Mouse (Mus musculus) forebrain, embryonic 10.5 days (tissue): ENCODE data around the gene Galnt2. TPM values are rescaled to one million over a fixed set of nuclear protein-coding genes. Genes with fewer than 3 reads are reported as not detected.

ENCODE experiments used
- DNase-seq: peaks from one replicate; pipeline ENCODE4 v3.0.0-alpha.2; 2017; ENCODE audit warnings: low spot score; ENCODE audit errors: extremely low spot score
- H3K27ac ChIP-seq: fragments of 300-500 bp; sonication (generic); 2 replicates; pipeline ENCODE4 v1.5.1; 2016; ENCODE audit warnings: mild to moderate bottlenecking
- H3K27me3 ChIP-seq: fragments of 300-500 bp; sonication (generic); 2 replicates; pipeline ENCODE4 v1.6.1; 2016; ENCODE audit warnings: mild to moderate bottlenecking; ENCODE audit not compliant: poor library complexity, severe bottlenecking
- H3K36me3 ChIP-seq: fragments of 300-500 bp; sonication (generic); replicated peaks from 2 replicates; pipeline ENCODE4 v1.6.1; 2016; ENCODE audit warnings: mild to moderate bottlenecking, moderate library complexity
- H3K4me1 ChIP-seq: fragments of 300-500 bp; sonication (generic); 2 replicates; pipeline ENCODE4 v1.6.1; 2016
- H3K4me3 ChIP-seq: fragments of 300-500 bp; sonication (generic); 2 replicates; pipeline ENCODE4 v1.5.1; 2016; ENCODE audit warnings: mild to moderate bottlenecking, moderate library complexity
- H3K9me3 ChIP-seq: fragments of 300-500 bp; sonication (generic); 2 replicates; pipeline ENCODE4 v1.6.1; 2016; ENCODE audit warnings: mild to moderate bottlenecking, moderate library complexity
- WGBS: fragments of 180-500 bp; shearing (Covaris S2); methylation state at CpG from one replicate; pipeline ENCODE4 v1.1.7; 2016; 5-methylcytosine and 5-hydroxymethylcytosine counted together
- polyA plus RNA-seq: library from polyadenylated mRNA; unstranded; fragments of >200 nt; fragmentation: Nextera tagmentation; extraction: Ambion mirVana; gene quantifications from 2 replicates; pipeline ENCODE4 v1.2.1, GENCODE M21; 2016

Galnt2 gene
- polyA plus RNA-seq, 1 experiment from 2014 or later: 40.7 TPM

DNA sequence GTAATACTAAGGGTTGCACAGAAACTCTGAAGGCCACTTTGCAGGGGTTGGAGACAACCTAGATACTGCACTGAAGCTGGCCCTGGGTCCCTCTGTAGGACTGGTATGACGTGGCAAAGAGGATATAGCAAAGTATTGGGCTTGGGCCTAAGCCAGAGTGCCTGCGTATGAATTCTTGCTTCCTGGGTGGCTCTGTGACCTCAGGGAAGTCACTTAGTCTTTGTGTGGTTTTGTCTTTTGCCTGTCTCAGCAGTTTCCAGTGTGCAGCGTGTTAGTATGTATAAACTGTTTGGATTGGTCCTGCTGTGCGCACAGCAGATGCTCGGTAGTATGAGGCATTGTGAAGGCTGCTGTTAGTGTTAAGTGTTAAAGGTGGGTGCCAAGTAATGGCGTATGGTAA is 11.0 kb downstream of the Galnt2 start:
- Histone ChIP-seq H3K4me3 (no peak overlapping the region), H3K9me3 (peaks cover 15% of the 10 kb centered on the region; the same call in 1 of the 2 replicates), H3K27ac (no peak overlapping the region), H3K36me3 (peaks cover 66% of the 10 kb centered on the region), H3K4me1 (peaks cover 20% of the 10 kb centered on the region), H3K27me3 (no peaks in the 10 kb centered on the region)
- no peak for DNase-seq
- 89% methylated on average over 6 of the region's 6 CpGs for WGBS

DNA sequence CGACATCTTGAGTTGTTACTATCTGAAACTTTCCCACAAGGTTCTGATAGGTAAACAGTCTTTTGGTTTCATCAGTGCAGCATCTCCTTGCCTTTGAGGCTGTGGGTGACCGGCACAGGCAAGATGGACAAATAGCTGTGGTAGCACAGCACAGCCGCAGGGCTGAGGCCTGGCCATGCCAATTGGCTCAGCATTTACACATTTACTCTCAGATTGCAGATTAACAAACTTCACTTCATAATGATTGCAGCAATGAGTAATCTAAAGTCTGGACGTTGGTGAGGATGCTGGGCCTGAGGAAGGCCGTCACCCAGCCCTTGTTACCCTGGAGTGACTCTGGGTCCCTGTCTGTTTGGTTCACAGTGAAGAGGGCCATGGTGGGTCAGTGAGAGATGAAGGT is 11.7 kb downstream of the Galnt2 start:
- no peaks in the 10 kb centered on the region for H3K27me3 ChIP-seq
- H3K27ac ChIP-seq: no peak overlapping the region
- peaks cover 15% of the 10 kb centered on the region; the same call in 1 of the 2 replicates for H3K9me3 ChIP-seq
- peaks cover 66% of the 10 kb centered on the region for H3K36me3 ChIP-seq
- peaks cover 20% of the 10 kb centered on the region for H3K4me1 ChIP-seq
- no peak overlapping the region for H3K4me3 ChIP-seq
- DNase-seq: no peak
- 95% methylated on average over 5 of the region's 5 CpGs for WGBS

DNA sequence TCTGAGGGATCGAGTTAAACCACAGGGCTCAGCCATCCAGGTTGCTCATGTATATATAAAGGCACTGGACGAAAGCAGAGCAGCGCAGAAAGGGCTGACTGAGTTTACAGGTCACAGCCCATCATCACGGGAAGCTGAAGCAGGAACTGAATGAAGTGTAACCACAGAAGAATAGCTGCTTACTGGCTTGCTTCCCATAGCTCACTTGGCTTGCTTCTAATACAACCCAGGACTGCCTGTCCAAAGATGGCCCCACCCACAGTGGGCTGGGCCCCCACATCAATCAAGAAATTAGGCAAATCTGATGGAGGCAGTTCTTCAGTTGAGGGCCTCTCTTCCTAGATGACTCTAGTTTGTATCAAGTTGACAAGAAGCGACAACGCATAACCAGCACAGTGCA is 16.4 kb downstream of the Galnt2 start:
- 94% methylated on average over 6 of the region's 6 CpGs for WGBS
- DNase-seq: no peak
- Histone ChIP-seq H3K27ac (no peak overlapping the region), H3K9me3 (peaks cover 15% of the 10 kb centered on the region; the same call in 1 of the 2 replicates), H3K27me3 (no peaks in the 10 kb centered on the region), H3K4me3 (no peak overlapping the region), H3K36me3 (peaks cover 50% of the 10 kb centered on the region), H3K4me1 (peaks cover 20% of the 10 kb centered on the region)

DNA sequence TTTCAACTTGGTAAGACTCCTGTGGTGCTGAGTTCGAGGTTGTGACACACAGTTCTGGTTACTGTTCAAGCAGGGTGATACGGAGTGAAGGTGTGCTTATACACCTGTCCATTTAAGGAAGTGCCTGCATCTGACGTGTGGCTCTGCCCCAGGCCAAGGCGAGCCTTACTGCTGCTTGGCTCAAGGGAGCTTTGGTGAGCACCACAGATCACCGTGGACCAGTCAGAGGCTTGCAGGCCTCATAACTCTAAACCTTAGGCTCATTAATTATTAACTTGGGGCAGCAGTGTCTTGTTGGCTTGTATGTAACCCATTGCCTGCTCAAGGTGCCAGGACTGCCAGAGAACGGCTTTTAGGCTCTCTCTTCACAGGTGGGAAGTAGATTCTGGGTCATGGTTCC is 17.5 kb downstream of the Galnt2 start:
- no peak overlapping the region for H3K4me3 ChIP-seq
- DNase-seq: no peak
- peaks cover 26% of the 10 kb centered on the region for H3K4me1 ChIP-seq
- H3K9me3 ChIP-seq: peaks cover 6% of the 10 kb centered on the region; the same call in 1 of the 2 replicates
- peaks cover 41% of the 10 kb centered on the region for H3K36me3 ChIP-seq
- no peak overlapping the region for H3K27ac ChIP-seq
- no peaks in the 10 kb centered on the region for H3K27me3 ChIP-seq
- 93% methylated on average over 6 of the region's 6 CpGs for WGBS

GRCm38 (mm10) chr8:124250255-124250654 is 19.1 kb downstream of the Galnt2 start:
- peak overlapping the region; percentile 80 for H3K27ac ChIP-seq
- 69% methylated on average over 3 of the region's 3 CpGs for WGBS

GRCm38 (mm10) chr8:124250785-124251184 is 19.6 kb downstream of the Galnt2 start:
- no peak for DNase-seq
- peak overlapping the region; percentile 80 for H3K27ac ChIP-seq
- H3K27me3 ChIP-seq: no peaks in the 10 kb centered on the region
- peaks cover 27% of the 10 kb centered on the region for H3K36me3 ChIP-seq
- H3K9me3 ChIP-seq: no peaks in the 10 kb centered on the region
- 44% methylated on average over 4 of the region's 4 CpGs for WGBS
- H3K4me1 ChIP-seq: peaks cover 26% of the 10 kb centered on the region
- no peak overlapping the region for H3K4me3 ChIP-seq

More at GRCm38 (mm10) chr8:124250255-124250654, 19.1 kb downstream of the Galnt2 start:
- H3K9me3 ChIP-seq: no peaks in the 10 kb centered on the region
- no peak overlapping the region for H3K4me3 ChIP-seq
- peaks cover 30% of the 10 kb centered on the region for H3K36me3 ChIP-seq
- peaks cover 26% of the 10 kb centered on the region for H3K4me1 ChIP-seq
- H3K27me3 ChIP-seq: no peaks in the 10 kb centered on the region
- DNase-seq: no peak

- WGBS: 93% methylated on average over 5 of the region's 5 CpGs
These were observed 21.4 kb downstream of the Galnt2 start for GRCm38 (mm10) chr8:124252533-124252950.

DNA sequence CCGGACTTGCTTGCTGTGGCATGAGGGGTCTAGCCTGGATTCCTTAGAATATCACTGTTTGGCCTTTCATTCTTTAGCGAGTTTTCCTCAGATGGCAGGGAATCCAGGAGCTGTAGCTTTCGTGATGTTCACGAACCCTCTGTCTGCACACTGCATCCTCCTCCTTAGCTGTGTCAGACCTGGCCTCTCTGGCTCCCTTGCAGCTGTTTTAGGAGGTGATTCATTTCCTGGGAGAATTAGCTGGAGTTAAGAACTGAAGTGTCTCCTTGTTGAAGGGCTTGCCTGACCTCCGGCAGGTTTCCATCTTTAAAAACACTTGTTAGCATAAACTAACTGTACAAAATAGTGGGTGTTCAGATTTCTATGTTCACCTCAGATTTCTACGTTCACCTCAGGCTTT is 22.7 kb downstream of the Galnt2 start:
- H3K4me3 ChIP-seq: no peak overlapping the region
- no peaks in the 10 kb centered on the region for H3K27me3 ChIP-seq
- WGBS: 94% methylated on average over 6 of the region's 6 CpGs
- no peak for DNase-seq
- peaks cover 44% of the 10 kb centered on the region for H3K4me1 ChIP-seq
- no peaks in the 10 kb centered on the region for H3K9me3 ChIP-seq
- 0 out of 2 replicates have a peak overlapping the region, but pooled peaks have one; percentile 30 for H3K27ac ChIP-seq
- H3K36me3 ChIP-seq: peaks cover 7% of the 10 kb centered on the region

More at GRCm38 (mm10) chr8:124252533-124252950, 21.4 kb downstream of the Galnt2 start:
- Histone ChIP-seq H3K4me3 (no peak overlapping the region), H3K27me3 (no peaks in the 10 kb centered on the region), H3K36me3 (peaks cover 14% of the 10 kb centered on the region), H3K9me3 (no peaks in the 10 kb centered on the region), H3K4me1 (peaks cover 40% of the 10 kb centered on the region), H3K27ac (no peak overlapping the region)
- no peak for DNase-seq

DNA sequence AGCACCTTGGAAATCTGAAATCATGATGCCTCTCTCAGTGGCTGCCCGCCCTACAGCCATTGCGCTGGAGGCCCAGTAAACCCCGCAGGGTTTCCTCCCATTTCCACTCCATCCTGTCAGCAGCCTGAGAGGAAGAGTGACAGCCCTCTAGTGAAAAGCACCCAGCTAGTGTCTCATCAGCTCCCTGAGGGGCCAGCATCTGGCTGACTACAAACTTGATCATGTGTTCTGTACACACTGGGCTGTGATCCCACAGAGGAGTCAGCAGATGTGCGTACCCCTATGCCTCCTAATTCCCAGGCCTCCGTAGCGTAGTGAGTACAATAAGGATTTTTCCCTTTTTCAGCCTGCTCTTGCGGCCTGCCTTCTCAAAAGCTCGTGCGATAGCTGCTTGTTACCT is 25.6 kb downstream of the Galnt2 start:
- WGBS: 90% methylated on average over 9 of the region's 9 CpGs
- Histone ChIP-seq H3K4me1 (peaks cover 51% of the 10 kb centered on the region), H3K36me3 (peaks cover 10% of the 10 kb centered on the region), H3K27ac (0 out of 2 replicates have a peak overlapping the region, but pooled peaks have one; percentile 49), H3K4me3 (no peak overlapping the region), H3K27me3 (no peaks in the 10 kb centered on the region), H3K9me3 (no peaks in the 10 kb centered on the region)
- no peak for DNase-seq

DNA sequence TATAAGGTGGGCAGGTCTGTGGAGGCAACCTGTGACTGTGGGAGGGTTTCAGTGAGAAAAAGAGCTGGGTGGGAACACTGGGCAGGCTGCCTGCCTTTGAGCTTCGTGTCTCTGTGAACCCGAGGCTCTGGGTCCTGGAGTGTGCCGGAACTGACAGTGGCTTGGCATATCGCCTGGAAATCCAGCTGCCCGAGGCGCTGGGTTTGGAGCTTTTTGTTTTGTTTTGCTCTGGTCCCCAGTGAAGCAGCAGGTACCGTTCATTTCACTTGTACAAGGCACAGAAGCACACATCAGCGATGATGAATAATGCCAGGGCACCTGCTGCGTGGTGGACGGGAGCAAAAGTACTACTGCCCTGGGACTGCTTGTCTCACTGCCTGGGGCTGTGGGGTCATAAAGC is 26.2 kb downstream of the Galnt2 start:
- H3K27ac ChIP-seq: peak overlapping the region; percentile 49; the same call in 1 of the 2 replicates
- H3K36me3 ChIP-seq: peaks cover 10% of the 10 kb centered on the region

DNA sequence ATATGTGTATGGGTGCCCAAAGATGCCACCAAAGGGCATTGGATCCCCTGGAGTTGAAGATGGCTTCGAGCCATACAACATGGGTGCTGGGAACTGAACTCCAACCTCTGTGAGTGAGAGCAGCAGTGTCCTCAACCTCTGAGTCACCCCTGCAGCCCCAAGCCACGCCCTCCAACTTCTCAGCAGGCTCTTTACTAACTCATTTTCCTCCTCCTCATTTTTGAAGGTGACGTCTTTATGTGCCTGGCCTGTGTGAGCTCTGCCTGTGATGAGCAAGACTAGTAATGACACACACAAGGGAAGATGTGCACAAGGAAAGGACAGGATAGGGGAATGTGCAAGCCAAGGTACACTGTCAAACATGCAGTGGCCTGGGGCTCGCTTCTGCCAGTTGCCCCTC is 28.0 kb downstream of the Galnt2 start:
- Histone ChIP-seq H3K27ac (peak overlapping the region; percentile 3; the same call in 1 of the 2 replicates), H3K9me3 (no peaks in the 10 kb centered on the region), H3K27me3 (no peaks in the 10 kb centered on the region), H3K4me1 (peaks cover 59% of the 10 kb centered on the region), H3K36me3 (peaks cover 10% of the 10 kb centered on the region), H3K4me3 (no peak overlapping the region)
- DNase-seq: no peak
- WGBS: 93% methylated on average over 4 of the region's 4 CpGs

More for the DNA sequence above, 26.2 kb downstream of the Galnt2 start:
- Histone ChIP-seq H3K27me3 (no peaks in the 10 kb centered on the region), H3K4me3 (no peak overlapping the region), H3K9me3 (no peaks in the 10 kb centered on the region), H3K4me1 (peaks cover 53% of the 10 kb centered on the region)
- 91% methylated on average over 10 of the region's 10 CpGs for WGBS
- no peak for DNase-seq

DNA sequence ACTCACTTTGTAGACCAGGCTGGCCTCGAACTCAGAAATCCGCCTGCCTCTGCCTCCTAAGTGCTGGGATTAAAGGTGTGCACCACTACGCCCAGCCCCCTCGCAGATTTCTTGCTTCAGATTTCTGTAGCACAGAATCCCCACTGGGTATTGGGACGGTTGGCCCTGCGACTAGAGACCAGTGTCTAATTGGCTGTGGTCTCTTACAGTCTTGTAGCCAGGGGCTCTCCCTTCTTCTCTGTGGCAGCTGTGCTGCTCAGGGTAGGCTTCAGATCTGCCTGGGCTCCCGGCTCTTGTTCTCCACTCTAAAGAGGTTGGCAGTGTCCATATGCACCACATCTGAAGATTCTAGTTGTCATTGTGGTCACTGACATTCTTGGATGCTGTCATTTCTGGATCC is 28.7 kb downstream of the Galnt2 start:
- Histone ChIP-seq H3K4me1 (peaks cover 59% of the 10 kb centered on the region), H3K27ac (peak overlapping the region; percentile 20; the same call in 1 of the 2 replicates)
- WGBS: 84% methylated on average over 7 of the region's 7 CpGs

DNA sequence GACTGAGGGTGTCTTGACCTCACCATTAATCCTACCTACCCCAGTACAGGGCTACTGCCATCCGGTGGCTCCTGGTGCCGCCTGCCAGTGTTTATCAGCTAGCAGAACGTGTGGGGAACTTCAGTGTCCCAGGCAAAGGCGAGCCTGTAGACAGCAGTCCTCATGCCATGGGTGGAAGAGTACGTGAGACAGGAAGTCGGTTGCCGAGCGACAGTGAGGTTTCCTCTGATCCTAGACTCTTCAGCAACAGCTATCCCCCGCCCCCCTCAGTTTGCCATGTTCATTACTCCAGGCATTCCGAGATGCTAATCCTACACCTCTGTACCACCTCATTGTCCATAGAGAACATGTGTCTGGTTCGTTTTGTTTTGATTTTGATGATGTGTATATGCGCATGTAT is 29.2 kb downstream of the Galnt2 start:
- peaks cover 4% of the 10 kb centered on the region; the same call in 1 of the 2 replicates for H3K36me3 ChIP-seq
- H3K27me3 ChIP-seq: no peaks in the 10 kb centered on the region
- WGBS: 77% methylated on average over 12 of the region's 12 CpGs
- H3K9me3 ChIP-seq: no peaks in the 10 kb centered on the region
- H3K4me1 ChIP-seq: peaks cover 59% of the 10 kb centered on the region
- no peak for DNase-seq
- peak overlapping the region; percentile 20; the same call in 1 of the 2 replicates for H3K27ac ChIP-seq
- H3K4me3 ChIP-seq: no peak overlapping the region

More for the DNA sequence above, 28.7 kb downstream of the Galnt2 start:
- Histone ChIP-seq H3K27me3 (no peaks in the 10 kb centered on the region), H3K36me3 (peaks cover 8% of the 10 kb centered on the region), H3K9me3 (no peaks in the 10 kb centered on the region), H3K4me3 (no peak overlapping the region)
- DNase-seq: no peak
